Mouse (Mus musculus) gonadal fat pad, adult 2 months (tissue): ENCODE measurements around the gene Tent4b. TPM values are rescaled to one million over a fixed set of nuclear protein-coding genes. Genes with fewer than 3 reads are reported as not detected.

ENCODE experiments used
- DNase-seq: peaks from one replicate; pipeline ENCODE4 v3.0.0-alpha.2; 2012; ENCODE audit warnings: low read depth
- polyA plus RNA-seq: library from polyadenylated mRNA; depleted of rRNA; stranded (reverse); fragments of >200 nt; gene quantifications from 2 replicates; pipeline ENCODE4 v1.2.3, GENCODE M21; 2012; rRNA removed

The Tent4b gene
- polyA plus RNA-seq, 1 experiment, result 17.2 TPM

DNA sequence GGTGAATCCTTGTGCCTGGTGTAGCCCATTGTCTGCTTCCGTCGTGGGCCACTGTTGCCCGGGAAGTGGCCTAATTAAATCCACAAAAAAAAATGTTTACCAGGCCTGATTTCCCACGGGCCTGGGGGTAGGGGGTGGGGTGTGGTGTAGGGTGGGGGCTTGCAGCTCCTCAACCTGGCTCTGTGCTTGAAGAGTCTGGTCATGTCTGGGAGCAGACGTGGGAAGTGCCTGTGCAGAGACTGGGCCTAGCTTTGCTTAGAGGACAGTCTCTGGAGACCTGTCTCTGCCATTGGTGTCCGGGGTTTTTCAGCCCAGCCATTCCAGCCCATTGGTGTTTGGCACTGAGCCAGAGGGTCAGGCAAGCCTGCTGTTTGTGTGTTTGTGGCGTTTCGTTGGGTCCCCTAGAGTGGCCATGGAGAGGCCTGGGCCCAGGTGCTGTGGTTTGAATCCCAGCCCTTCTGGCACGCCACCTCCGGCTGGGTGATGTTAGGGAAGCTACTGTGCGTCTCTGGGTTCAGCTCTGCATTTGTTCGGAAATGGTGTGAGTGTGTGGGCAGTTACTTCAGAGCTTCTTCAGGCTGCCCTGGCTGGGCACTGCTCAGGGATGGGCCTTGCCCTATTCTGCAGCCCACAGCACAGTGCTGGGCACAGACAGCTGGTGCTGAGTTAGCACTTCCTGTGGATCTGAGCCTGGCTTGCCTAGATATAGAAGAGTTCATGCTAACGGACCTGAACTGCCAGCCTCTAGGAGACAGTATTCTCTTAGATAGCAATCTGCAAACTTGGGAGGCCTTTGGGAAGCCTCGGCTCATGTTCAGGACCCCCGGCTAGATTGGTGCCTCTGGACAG, 102.8 kb downstream of the Tent4b start:
- DNase-seq, result no peak

- DNase-seq, result no peak
Measured at GRCm38 (mm10) chr8:88305814-88306213, 106.8 kb downstream of the Tent4b start.

DNA sequence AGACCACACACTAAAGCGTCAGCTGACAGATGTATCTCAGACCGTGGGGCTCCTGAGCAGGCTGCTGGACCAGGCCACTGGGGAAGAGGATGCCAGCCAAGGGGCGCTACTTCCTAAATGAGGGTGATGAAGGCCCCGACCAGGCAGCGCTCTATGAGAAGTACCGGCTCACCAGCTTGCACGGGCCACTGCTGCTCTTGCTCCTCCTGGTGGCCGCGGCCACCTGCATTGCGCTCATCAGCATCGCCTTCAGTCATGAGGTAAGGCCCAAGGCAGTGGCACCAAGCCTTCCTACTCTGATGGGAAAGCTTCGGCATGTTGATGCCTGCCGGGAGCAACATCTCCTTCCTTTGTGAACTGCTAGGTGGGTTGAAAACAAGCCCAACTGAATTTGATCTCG, 107.5 kb downstream of the Tent4b start:
- no peak for DNase-seq

DNA sequence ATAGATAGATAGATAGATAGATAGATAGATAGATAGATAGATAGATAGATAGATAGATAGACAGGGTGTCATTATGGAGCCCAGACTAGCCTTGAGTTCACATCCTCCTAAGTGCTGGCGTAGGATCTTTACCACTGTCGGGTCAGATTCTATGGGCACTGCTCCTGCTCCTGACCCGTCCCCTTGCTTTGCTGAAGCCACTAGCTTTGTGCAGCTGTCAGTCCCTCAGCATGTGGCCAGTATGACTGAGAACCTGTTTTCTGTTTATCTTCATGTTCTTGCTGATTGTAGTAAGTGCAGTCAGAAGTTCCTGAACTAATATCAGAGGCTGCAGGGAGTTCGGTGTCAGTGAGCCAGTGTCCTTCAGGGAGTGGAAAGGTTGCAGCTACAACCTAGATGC, 108.7 kb downstream of the Tent4b start:
- no peak for DNase-seq

Other genes with a start within 250 kb of the Tent4b start
- 25.4 and 31.1 TPM in 2 replicates for gene Zfp423, start 239.6 kb upstream of the Tent4b start, polyA plus RNA-seq
- gene Cnep1r1, start 80.4 kb upstream of the Tent4b start, polyA plus RNA-seq, result 16.5 and 19.7 TPM in 2 replicates
- gene Heatr3, start 61.4 kb upstream of the Tent4b start, polyA plus RNA-seq, result 17.4 and 18.1 TPM in 2 replicates
- 36.6 and 38.8 TPM in 2 replicates for gene Adcy7, start 73.2 kb downstream of the Tent4b start, polyA plus RNA-seq
- gene Brd7, start 163.0 kb downstream of the Tent4b start, polyA plus RNA-seq, result 29.5 and 32.4 TPM in 2 replicates